Mouse (Mus musculus): ENCODE measurements around the gene Ppil1.

The Ppil1 gene

DNA sequence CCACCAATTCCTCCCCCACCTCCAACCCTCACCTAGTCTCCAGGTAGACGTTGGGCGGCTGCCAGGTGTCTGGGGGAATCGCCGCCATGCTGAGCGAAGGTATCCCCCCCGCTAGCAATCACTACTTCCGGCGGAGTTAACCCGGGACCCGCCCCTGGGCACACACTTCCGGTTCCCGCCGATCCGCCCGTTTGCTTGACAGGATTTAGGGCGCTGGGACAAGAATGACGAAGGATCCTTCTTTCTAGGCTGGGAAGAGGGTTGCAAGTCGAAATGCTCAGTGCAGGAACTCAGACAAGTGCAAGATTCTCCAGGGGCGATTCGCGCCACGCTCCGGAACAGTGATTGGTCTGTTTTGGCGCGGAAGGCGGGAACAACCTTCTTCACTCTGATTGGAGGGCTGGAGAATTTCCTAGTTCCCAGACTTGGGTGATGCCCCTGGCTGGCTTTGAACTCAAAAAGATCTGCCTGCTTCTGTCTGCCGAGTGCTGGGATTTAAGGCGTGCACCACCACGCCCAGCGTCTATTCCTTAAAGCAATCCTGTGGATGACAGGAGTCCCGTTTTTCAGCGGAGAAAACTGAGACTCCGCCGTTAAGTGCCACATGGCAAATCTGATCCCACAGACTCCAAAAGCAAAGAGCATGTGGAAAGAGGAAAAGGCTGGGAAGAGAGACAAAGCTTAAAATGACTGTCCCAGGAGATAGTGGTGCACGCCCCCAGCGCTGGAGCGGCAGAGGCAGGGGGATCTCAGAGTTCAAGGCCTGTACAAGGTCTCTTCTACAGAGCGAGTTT lies at the start of gene Ppil1:
Ppil1 (minus strand) TSS at position 347 of the 794 bp plus-strand sequence.
- DNase-seq: peak; percentile 90

DNA sequence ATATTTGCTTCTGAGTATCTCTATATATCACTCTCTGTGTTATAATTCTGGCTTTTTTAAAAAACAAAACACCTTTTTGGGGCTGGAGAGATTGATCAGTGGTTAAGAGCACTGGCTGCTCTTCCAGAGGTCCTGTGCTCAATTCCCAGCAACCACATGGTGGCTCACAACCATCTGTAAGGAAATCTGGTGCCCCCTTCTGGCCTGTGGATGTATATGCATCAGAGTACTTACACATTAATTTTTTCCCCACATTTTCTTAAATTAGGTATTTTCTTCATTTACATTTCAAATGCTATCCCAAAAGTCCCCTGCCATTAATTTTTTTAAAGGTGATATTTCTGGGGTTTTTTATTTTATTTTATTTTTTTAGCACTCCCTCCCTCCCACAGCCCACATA lies 49.3 kb upstream of the Ppil1 start:
- no peak for DNase-seq

DNA sequence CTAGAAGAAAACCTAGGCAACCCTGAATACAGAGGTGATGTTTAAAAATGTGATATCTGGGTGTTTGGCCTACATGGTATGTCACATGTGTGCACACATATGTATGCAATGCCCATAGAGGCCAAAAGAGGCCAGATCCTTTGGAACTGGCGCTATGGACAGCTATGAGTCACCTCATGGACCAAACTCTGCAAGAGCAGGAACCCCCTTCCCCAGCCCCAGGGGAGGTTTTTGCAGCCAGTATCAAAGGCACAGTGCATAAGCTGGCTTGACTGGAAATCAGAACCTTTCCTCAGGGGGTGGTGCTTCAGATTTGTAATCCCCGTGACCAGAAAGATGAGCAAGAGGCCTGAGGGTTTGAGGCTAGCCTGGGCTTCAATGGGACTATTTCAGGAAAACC lies 48.1 kb upstream of the Ppil1 start:
- no peak for DNase-seq

DNA sequence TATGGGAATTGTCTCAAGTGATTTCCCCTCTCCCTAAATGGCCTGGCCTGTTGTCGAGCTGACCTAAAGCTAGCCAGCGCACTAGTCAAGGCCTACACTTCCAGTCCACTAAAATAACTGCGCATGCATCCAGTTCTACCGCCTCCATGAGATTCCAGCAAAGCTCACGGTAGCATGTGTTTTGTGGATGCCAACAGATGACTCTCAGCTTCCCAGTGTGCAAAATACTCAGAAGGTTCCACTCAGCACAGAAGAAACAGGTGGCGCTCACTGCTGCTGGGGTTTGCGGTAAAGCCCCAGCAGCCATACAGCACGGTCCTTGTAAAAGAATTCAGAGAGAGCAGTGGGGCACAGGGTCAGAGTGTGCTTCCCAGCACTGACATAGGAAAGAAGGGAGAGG lies 47.6 kb upstream of the Ppil1 start:
- no peak for DNase-seq

DNA sequence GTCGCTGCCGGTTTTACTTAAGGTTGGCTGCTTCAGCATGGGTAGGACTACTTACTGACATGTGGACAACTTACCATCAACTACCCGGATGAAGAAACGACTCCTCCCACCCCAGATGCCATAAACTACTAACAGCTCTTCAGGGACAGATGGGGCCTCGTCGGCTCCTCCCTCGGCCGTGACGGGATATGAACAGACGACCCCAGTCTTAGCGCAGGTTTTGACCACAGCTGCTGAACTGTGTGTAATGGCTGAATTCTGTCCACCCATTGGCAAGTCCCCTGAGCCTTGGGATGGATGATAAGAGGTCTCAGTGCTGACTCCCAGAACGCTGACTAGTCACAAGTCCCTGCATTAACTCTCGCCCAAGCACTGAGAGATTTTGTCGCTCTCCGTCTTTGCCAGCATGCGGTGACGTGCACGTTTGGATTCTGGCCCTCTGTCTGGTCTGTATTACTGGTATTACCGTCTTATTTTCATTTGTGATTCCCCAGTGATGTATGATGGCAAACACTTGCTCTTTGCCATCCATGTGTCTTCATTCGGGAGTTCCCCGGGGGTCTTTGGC lies 46.2 kb upstream of the Ppil1 start:
- DNase-seq: no peak

DNA sequence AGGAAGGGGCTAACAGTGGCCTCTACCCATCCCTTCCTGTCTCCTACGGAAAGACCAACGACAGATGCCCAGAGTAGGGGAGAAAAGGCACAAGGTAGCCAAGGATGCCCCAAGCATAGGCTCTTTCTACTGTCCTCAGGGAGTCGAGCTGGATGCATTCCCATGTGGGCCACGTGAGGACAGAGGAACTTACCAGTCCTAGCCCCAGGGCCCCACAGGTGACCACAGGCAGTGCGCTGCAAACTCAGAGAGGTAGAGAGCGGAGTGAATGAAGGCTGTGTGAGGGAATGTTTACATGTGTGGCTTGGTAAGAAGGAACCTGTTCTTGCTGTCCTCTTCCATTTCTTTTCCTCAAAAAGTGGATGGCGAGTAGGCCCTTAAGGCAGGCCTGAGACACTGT lies 41.9 kb upstream of the Ppil1 start:
- no peak for DNase-seq

DNA sequence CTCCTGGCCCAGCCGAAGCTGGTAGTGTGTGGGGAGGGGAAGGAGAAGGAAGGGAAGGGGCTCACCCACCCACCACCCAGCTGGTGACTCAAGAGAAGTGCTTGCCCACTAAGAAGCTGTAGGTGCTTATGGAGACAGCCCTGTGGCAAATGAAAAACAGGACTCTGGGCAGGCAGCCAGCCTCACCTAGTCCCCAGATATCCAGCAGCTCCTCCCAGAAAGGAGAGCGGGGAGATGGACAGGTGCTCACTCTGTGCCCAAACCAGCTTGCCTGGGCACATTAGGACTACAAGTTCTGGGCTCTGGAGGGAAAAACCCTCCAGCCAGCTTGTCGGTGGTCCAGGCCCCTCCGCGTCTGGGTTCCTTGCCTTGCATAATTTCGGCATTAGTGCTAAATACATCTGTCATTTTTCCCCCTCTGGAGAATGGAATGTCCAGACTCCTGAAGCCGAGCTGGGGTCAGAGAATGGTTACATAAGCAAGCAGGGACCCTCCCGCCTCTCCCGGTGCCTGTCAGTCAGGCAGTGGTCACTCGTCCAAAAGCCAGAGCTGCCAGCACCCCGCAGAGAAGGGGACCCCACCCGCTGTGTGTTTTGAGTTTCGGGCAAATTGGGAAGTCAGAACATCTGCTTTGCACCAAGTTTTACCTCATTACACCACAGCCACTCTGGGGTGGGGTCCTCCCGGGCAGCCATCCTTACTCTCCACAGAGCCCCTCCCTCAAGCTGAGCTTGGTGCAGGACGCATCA lies 41.2 kb upstream of the Ppil1 start:
- peak; percentile 68 for DNase-seq

DNA sequence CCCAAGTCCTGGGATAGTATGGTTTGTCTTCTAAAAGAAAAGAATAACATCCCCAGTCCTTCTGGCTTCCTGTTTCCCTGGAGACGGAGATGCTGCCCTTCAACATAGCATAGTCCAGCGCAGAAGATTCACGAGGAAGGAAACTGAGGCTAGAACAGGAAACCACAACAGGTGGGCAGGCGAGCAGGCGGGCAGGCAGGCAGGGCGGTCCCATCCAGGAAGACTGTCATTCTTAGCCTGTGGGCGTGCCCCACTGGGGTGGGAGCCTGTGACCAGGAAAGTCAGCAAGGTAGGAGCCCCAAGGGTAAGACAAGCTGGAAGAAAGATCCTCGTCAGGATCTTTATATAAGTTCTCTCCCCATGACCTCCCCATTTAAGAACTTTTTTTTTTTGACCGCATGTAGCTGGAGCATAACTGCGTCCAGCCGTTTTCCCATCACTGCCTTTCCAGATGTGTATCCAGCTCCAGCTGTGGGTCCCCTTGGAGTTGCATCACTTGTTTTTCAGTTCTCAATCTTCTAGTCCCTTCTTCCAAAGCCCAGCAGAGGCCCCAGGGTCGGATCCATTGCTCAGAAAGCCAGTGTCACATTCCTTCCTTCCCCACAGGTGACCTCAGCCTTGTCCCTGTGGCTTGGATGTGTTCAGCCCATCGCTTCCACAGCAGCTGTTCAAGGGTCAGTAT lies 40.5 kb upstream of the Ppil1 start:
- no peak for DNase-seq

DNA sequence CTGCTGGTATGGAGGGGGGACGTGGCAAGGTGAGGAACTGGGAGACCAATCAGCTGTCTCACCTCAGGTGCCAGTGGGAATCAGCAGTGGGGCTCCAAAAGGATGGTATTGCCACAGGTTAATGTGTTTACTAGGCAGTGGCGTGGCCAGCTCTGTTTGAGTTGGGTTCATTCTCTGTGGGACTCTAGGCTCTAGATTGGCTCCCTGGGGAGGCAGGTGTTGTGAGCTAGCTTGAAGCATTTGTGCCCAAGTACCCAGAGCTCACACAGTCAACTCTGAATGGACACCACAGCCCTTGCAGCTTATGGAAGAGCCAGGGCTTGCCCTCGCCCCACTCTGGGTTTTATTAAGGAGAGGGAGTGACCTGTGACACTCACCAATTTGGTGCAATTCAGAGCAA lies 39.9 kb upstream of the Ppil1 start:
- no peak for DNase-seq

DNA sequence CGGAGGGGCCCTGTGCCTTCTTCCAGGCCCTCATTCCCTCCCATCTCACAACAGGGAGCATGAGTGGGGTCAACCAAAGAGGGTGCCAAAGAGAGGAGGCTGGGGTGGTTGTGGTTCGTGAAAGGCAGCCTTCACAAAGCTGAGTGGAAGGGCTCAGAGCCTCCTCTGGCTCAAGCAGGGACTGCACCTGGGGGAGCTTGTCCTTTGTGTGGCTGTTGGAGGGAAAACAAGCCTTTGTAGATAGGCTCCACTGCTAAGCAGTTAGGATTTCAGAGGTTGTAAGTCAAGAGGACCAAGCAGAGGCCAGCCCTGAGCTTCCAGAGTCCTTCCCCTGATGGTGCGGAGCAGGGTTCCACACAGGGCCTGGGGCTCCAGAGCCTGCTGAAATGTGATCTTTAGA lies 39.1 kb upstream of the Ppil1 start:
- no peak for DNase-seq

DNA sequence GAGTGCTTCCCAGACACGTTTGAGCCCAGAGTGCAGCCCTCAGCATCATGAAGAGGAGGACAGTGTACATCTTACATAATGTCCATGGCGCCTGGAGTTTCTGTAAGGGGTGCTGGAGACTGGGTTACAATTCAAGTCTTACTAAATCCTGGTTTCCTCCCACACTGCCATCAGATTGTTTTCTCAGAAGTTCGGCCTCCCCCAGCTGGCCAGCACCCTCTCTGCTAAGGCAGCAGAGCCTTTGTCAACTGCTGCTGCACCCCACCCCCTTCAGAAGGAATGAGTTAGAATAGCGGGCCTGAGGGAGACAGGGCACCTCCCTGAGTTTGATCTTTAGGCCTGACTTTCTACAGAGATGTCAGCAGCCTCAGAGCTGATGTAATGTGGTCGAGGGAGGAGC lies 38.2 kb upstream of the Ppil1 start:
- no peak for DNase-seq

DNA sequence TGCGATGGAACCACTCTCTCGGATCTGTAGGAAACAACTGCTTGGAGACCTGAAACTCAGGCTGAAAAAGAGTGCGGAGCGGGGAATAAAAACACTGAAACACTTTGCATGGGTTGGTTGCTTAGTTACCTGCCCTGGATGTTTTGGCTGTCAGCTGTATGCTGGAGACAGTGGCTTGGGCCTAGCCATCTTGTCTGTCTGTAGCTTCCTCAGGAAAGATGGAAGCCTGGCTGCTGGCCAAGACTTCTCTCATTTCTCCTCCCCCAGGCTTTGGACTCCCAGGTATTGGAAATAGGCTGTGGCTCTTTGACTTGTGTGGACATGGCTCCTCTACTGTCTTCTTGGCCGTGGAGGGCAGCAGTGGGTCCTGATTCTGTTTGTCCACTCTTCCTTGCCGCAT lies 37.4 kb upstream of the Ppil1 start:
- DNase-seq: peak; percentile 61

DNA sequence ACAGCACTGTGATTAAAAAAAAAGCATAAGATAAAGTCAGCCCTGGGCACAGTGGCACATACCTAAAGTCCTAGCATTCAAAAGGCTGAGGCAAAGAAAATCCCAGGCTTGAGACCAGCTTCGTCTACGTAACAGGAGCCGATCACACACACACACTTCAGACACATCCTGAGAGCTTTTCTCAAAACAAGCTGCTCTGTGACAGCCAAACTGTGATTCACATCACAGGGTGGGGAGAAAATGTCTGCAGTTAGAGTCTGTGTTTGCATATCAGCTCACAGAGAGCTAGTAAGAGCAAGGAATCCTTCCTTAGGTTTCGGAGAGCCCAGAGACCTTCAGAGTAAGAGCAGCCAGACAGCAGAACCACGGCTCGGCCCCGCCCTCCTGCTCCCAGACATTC lies 36.9 kb upstream of the Ppil1 start:
- DNase-seq: no peak

DNA sequence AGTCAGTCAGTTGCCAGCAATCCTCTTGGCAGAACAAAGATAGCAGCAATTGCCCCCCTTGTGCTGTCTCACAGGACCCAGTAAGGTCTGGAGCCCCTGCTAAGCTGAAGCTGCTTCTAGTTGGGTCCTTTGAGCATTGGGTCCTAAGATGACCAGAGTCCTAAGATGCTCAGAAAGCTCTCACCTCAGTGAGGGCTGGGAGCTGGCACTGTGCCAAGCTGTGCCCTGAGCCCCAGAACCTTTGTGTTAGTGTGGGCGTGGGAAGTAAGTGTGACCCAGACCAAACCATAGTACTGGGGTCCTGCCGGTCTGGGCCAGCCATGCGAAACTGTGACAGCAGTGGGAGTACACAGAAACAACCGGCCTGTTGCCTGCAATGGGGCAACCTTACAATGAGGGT lies 35.3 kb upstream of the Ppil1 start:
- no peak for DNase-seq

DNA sequence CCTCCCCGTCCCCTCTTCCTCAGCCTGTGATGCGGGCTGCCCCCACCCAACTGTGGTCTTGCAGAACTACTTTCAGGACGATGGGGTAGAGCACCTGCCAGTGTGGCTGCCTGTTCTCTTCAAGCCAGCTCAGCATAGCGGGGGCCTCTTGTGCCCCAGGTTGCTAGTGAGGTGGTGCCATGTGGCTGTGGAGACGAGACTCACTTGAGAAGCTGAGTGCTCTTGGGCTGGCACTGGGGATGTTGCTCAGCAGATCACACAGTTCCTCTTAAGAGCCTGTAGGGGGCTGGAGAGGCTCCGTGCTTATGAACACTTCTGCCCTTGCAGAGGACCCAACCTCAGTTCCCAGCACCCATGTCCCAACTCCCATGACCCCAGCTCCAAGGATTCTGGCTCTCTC lies 33.8 kb upstream of the Ppil1 start:
- no peak for DNase-seq

DNA sequence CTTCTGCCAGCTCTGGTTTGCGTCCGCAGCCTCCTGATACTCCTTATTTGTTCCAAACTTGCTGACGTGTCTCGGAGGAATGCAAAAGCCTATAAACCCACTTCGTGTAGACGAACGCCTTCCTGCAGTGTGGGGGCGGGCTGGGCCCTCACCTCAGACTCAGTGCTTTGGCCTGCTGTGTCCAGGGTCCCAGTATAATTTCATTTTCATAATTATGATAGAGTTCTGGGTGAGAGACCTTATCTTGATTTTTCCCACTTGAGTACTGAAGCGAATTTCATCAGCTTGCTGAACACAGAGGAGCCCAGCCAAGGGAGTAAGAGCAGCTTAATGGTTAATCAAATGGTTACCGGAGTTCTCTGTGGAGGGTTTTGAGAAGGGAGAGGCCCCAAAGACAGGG lies 33.3 kb upstream of the Ppil1 start:
- DNase-seq: no peak

DNA sequence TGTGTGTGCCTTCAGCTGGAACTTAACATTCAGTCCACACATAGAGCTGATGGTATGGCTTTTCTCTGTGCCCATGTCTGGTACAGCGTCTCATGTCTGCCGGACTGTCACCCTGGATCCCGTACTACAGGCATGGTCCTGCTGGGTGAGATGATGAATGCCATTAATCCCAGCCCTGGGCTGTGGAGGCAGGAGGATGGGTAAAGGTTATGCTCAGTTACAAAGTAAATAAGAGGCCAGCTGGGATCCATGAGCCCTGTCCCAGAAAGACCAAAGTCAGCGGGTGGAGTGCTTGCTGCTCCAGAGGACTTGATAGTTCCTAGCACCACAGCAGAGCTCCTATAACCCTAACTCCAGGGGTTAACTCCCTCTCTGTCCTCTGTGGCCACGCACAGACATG lies 31.8 kb upstream of the Ppil1 start:
- DNase-seq: no peak

DNA sequence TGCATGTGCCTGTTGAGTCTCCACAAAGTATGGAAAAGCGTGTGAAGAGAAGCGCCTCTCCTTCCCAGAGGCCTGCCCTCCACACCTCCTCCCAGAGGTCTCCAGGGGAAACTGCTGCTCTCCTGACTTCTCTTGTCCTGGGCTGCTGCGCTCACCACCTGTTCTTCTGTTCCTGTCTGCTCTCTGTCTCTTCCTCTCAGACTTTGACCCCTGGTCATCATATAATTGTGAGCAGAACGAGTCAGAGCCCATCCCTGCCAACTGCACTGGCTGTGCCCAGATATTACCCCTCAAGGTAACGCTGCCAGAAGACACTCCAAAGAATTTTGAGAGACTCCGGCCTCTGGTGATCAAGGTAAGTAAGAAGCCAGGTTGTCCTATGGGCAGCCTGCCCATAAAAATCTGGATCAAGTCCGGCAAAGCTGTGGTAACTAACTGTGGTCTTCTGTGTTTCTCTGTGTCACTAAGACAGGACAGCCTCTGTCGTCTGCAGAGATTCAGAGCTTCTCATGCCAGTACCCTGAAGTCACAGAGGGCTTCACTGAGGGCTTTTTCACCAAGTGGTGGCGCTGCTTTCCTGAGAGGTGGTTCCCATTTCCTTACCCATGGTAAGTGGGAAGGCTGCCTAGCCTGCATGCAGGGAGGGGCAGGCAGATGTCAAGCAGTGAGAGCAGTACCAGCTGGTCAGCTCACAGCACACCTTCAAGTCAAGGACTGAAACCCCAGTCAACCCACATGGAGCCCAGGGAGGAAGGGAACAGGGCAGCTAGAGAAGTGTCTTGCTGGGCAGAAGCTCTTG lies 30.0 kb upstream of the Ppil1 start:
- peak; percentile 64 for DNase-seq

DNA sequence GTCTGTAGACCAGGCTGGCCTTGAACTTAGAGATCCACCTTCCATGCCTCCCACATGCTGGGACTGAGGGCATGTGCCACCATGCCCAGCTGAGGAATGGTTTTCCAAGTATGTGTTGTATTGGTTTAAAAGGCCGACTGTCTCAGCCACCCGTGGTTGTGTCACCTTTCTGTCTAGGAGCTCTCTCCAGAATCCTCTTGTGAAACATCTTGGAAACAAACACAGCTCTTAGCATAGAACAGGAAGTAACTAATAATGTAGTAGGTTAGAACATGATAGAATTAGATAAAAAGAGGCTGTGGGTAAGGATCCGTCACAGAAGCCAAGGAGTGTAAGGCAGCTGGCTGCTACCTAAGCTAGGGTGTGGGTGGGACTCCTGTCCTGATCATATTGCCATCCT lies 29.0 kb upstream of the Ppil1 start:
- DNase-seq: no peak

DNA sequence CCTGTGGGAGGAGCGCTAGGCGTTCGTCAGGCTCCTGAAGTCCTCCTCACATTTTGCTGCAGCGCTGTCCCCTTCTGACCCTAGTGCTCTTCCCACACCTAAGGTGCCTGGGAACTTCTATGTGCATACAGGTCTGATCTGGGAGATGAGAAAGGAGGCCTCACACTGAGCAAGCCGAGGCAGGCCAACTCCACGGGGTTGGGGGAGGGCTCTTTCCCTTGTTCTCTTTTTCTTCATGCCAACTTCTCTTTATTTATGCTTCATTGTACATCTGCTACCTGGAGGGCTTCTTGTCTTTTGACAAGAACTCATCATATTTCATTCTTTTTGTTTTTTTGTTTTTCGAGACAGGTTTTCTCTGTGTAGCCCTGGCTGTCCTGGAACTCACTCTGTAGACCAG lies 27.8 kb upstream of the Ppil1 start:
- no peak for DNase-seq

DNA sequence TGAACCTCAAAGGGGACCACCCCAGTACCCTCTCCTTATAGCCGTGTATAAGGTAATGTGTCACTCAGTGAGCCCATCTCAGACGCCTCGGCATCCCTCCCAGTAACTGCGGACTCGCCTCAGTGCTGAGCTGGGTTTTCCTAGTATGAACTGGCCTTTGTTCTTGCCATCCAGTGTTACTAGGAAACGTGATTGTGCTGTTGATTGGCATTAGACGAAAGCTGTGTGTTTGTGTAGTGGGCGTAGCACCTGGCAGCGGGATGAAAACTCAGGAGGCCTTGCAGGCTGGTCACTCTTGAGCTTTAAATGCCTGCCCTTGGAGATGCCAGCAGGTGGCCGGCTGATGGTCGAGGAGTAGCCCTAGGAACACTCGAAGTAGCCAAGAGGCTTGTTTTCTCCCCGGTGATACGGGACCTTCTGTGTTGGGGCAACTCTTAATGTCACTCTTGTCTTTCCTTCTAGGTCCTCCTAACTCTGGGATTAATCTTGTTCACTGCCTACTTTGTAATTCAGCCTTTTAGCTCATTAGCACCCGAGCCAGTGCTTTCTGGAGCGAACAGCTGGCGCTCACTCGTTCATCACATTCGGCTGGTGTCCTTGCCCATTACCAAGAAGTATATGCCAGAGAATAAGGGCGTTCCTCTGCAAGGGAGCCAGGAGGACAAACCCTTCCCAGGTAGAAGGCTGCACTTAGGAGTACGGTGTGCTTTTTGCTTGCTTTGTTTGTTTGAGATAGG lies 18.4 kb upstream of the Ppil1 start:
- DNase-seq: no peak

DNA sequence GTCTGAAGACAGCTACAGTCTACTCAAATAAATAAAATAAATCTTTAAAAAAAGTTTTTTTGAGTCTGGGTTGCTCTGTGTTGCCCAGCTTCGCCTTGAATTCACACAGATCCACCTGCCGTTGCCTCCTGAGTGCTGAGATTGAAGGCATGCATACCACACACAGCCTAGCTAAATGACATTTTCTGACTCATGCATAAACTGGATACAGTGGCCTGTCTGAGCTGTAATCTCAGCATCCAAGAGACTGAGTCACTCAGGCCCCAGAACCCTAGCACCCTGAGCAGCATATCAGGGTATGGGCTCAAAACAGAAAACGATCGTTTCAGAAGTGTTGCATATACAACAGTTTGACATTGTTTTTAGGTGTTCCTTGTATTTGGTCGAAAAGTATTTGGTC lies 17.6 kb upstream of the Ppil1 start:
- no peak for DNase-seq
